Mouse (Mus musculus): ENCODE results near the gene Sec23a. TPM values are rescaled to one million over a fixed set of nuclear protein-coding genes. Genes with fewer than 3 reads are reported as not detected.
A peak's percentile ranks its signal among the peaks of the same experiment; 100 is the strongest.

Sec23a gene
- polyA plus RNA-seq, 1 experiment from 2014 or later, result 29.0 TPM

- Histone ChIP-seq H3K9ac (replicated peaks; ENCODE audit: low read depth) (no peak overlapping the region), H3K9me3 (ENCODE audit: low read length) (no peaks in the 10 kb centered on the region), H3K27ac (ENCODE audit: low read length) (no peak overlapping the region), H3K27me3 (replicated peaks; ENCODE audit: insufficient read depth, low read length) (no peaks in the 10 kb centered on the region), H3K4me2 (replicated peaks; ENCODE audit: low read depth, low read length) (no peak overlapping the region), H3K36me3 (ENCODE audit: insufficient read depth, low read length) (no peaks in the 10 kb centered on the region), H3K4me3 (ENCODE audit: low read depth, low read length) (no peak overlapping the region), H3K4me1 (ENCODE audit: insufficient read depth, low read depth, low read length) (no peaks in the 10 kb centered on the region)
- ATAC-seq, result no peak
- DNase-seq (ENCODE audit: low spot score), result no peak
- no peak for TF ChIP-seq EP300 (IDR thresholded peaks at IDR 0.05)
- TF ChIP-seq CTCF (IDR thresholded peaks at IDR 0.05), result no peak
- 84% methylated on average over 15 of the region's 15 CpGs for WGBS
Observed at GRCm38 (mm10) chr12:58924996-58925395, 86.8 kb downstream of the Sec23a start.

DNA sequence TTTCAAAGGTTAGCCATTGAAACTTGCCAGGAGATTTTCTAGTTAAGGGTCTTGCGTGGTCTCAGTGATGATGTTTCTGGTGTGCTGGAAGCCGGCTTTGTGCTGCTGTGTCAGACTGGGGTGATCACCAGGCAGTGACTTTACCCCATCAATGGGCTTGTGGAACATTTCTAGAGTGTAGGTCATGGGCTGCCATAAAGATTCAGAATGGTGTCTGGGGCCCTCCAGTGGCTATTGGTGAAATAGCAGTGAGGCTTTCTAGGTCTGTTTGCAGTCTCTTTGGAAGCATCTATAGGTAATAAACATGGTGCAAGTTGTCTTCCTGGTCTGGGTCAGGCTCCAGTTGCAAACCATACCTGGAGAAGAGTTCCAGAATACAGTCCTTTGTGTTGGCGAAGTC lies 87.8 kb downstream of the Sec23a start:
- 70% methylated on average over 3 of the region's 3 CpGs for WGBS

GRCm38 (mm10) chr12:58920775-58921174 lies 91.0 kb downstream of the Sec23a start:
- TF ChIP-seq EP300 (IDR thresholded peaks at IDR 0.05), result no peak
- no peak for TF ChIP-seq CTCF (IDR thresholded peaks at IDR 0.05)

More for the DNA sequence above, 87.8 kb downstream of the Sec23a start:
- no peak overlapping the region for H3K9ac ChIP-seq (replicated peaks; ENCODE audit: low read depth)
- no peaks in the 10 kb centered on the region for H3K9me3 ChIP-seq (ENCODE audit: low read length)
- no peak for DNase-seq (ENCODE audit: low spot score)
- no peak overlapping the region for H3K4me3 ChIP-seq (ENCODE audit: low read depth, low read length)
- no peaks in the 10 kb centered on the region for H3K27me3 ChIP-seq (replicated peaks; ENCODE audit: insufficient read depth, low read length)
- TF ChIP-seq EP300 (IDR thresholded peaks at IDR 0.05), result no peak
- TF ChIP-seq CTCF (IDR thresholded peaks at IDR 0.05), result peak; percentile 59
- no peak overlapping the region for H3K27ac ChIP-seq (ENCODE audit: low read length)
- no peak for ATAC-seq
- H3K36me3 ChIP-seq (ENCODE audit: insufficient read depth, low read length), result no peaks in the 10 kb centered on the region
- H3K4me2 ChIP-seq (replicated peaks; ENCODE audit: low read depth, low read length), result no peak overlapping the region
- H3K4me1 ChIP-seq (ENCODE audit: insufficient read depth, low read depth, low read length), result no peaks in the 10 kb centered on the region

DNA sequence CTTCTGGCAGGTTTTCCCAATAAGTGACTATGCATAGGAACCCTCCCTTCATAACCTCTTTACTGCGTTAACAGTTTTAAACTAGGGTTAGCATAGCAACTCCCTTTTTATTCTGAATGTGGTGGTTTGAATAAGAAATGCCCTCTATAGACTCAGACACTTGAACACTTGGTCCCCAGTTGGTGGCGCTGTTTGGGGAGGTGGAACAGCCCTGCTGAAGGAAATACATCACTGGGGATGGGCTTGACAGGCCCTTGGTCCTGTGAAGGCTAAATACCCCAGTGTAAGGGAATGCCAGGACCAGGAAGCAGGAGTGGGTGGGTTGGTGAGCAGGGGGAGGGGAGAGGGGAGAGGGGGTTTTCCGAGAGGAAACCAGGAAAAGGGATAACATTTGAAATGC lies 92.3 kb downstream of the Sec23a start:
- Histone ChIP-seq H3K4me3 (ENCODE audit: low read depth, low read length) (no peak overlapping the region), H3K9me3 (ENCODE audit: low read length) (no peaks in the 10 kb centered on the region), H3K9ac (replicated peaks; ENCODE audit: low read depth) (no peak overlapping the region), H3K36me3 (ENCODE audit: insufficient read depth, low read length) (no peaks in the 10 kb centered on the region), H3K4me1 (ENCODE audit: insufficient read depth, low read depth, low read length) (no peaks in the 10 kb centered on the region), H3K27me3 (replicated peaks; ENCODE audit: insufficient read depth, low read length) (no peaks in the 10 kb centered on the region), H3K27ac (ENCODE audit: low read length) (no peak overlapping the region), H3K4me2 (replicated peaks; ENCODE audit: low read depth, low read length) (no peak overlapping the region)
- 66% methylated on average over 3 of the region's 3 CpGs for WGBS
- no peak for ATAC-seq
- TF ChIP-seq EP300 (IDR thresholded peaks at IDR 0.05) (no peak), CTCF (IDR thresholded peaks at IDR 0.05) (no peak)
- no peak for DNase-seq (ENCODE audit: low spot score)

More at GRCm38 (mm10) chr12:58920775-58921174, 91.0 kb downstream of the Sec23a start:
- Histone ChIP-seq H3K4me1 (ENCODE audit: insufficient read depth, low read depth, low read length) (no peaks in the 10 kb centered on the region), H3K4me2 (replicated peaks; ENCODE audit: low read depth, low read length) (no peak overlapping the region), H3K27ac (ENCODE audit: low read length) (no peak overlapping the region), H3K9me3 (ENCODE audit: low read length) (no peaks in the 10 kb centered on the region), H3K27me3 (replicated peaks; ENCODE audit: insufficient read depth, low read length) (no peaks in the 10 kb centered on the region), H3K36me3 (ENCODE audit: insufficient read depth, low read length) (no peaks in the 10 kb centered on the region), H3K4me3 (ENCODE audit: low read depth, low read length) (no peak overlapping the region), H3K9ac (replicated peaks; ENCODE audit: low read depth) (no peak overlapping the region)
- DNase-seq (ENCODE audit: low spot score) (peak; percentile 6), ATAC-seq (peak; percentile 6; the same call in 1 of the 2 replicates)
- 43% methylated on average over 6 of the region's 6 CpGs for WGBS

DNA sequence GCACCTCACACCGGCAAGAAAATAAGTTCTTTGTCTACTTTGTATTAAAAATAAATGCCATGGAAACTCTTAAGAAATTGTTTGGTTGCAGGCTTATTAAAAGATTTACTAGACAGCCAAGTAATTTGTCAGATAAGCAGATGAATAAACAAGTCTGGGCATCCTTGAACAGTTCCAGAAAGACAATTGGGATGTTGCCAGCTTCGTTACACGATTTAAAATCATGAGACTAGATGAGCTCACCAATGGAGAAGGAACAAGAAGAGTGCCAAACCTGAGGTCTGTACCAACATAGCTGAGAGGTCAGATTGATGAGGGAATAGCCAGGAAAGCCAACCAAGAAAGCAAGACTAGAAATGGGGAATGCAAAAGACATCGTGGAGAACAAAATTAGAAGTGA lies 102.0 kb downstream of the Sec23a start:
- no peaks in the 10 kb centered on the region for H3K4me1 ChIP-seq (ENCODE audit: insufficient read depth, low read depth, low read length)
- no peaks in the 10 kb centered on the region for H3K27me3 ChIP-seq (replicated peaks; ENCODE audit: insufficient read depth, low read length)
- H3K9ac ChIP-seq (replicated peaks; ENCODE audit: low read depth), result no peak overlapping the region
- no peaks in the 10 kb centered on the region for H3K36me3 ChIP-seq (ENCODE audit: insufficient read depth, low read length)
- no peak overlapping the region for H3K4me3 ChIP-seq (ENCODE audit: low read depth, low read length)
- H3K9me3 ChIP-seq (ENCODE audit: low read length), result no peaks in the 10 kb centered on the region
- H3K4me2 ChIP-seq (replicated peaks; ENCODE audit: low read depth, low read length), result no peak overlapping the region
- 69% methylated on average over 4 of the region's 4 CpGs for WGBS
- no peak for TF ChIP-seq EP300 (IDR thresholded peaks at IDR 0.05)
- TF ChIP-seq CTCF (IDR thresholded peaks at IDR 0.05), result no peak
- ATAC-seq, result no peak
- no peak for DNase-seq (ENCODE audit: low spot score)
- H3K27ac ChIP-seq (ENCODE audit: low read length), result no peak overlapping the region

Other genes starting within 250 kb of the Sec23a start
- gene Gemin2, start 1.4 kb upstream of the Sec23a start, polyA plus RNA-seq (2015; fragmentation: Nextera tagmentation; extraction: Ambion mirVana), result 11.0 and 13.3 TPM in 2 replicates
- 139 and 143 TPM in 2 replicates for gene Trappc6b, start 49.5 kb upstream of the Sec23a start, polyA plus RNA-seq (2015; fragmentation: Nextera tagmentation; extraction: Ambion mirVana)
- 40.5 and 47.3 TPM in 2 replicates for gene Pnn, start 54.9 kb upstream of the Sec23a start, polyA plus RNA-seq (2015; fragmentation: Nextera tagmentation; extraction: Ambion mirVana)
- 78.9 and 79.3 TPM in 2 replicates for gene Mia2, start 83.8 kb upstream of the Sec23a start, polyA plus RNA-seq (2015; fragmentation: Nextera tagmentation; extraction: Ambion mirVana)
- gene Fbxo33, start 207.7 kb upstream of the Sec23a start, polyA plus RNA-seq (2015; fragmentation: Nextera tagmentation; extraction: Ambion mirVana), result 10.3 and 11.7 TPM in 2 replicates